Mouse (Mus musculus) B cell, adult 2 months (primary cell): ENCODE results near the gene Kcnab2.

Source experiments
- DNase-seq, 2 experiments: peaks; one replicate each; pipeline ENCODE4 v3.0.0; 2022

Gene Kcnab2

DNA sequence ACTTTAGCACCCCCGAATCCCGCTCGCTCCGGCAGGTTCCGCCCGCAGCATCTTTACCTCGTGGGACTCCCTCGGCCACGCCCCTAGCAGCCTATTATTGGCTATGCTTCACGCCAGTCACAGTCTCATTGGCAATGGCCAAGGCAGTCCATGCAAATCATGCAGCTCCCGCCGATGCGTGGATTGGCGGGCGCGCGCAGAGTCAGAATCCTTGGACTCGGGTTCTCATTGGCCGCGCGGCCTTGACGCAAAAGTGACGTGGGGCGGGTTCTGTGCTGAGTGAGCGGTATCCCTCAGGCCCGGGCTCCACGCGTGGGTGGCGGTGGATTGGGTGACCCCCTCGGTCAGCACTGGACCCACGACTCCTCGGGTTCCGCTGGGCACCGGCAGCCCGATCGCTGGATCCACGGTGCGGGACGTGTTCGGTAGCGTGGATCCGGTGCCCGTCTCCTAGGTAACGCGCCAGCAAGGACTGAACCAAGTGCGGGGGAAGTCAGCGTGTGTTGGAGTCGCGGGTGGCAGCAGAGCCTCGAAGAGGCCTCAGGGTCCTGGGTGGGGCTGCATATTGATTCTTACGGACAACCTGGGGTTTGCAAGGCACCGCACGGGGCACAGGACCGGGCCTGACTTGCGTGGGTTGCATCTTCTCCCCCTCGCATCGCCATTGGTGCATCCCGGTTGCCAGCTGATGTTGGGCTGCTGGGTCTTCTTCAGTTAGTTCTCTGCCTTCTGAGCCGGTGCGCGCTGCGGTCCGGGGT, at the start of gene Kcnab2:
Gene Kcnab2, minus strand, starts transcription at position 406 of the 758 bp plus-strand sequence.
- peak; percentile 98 for DNase-seq

DNA sequence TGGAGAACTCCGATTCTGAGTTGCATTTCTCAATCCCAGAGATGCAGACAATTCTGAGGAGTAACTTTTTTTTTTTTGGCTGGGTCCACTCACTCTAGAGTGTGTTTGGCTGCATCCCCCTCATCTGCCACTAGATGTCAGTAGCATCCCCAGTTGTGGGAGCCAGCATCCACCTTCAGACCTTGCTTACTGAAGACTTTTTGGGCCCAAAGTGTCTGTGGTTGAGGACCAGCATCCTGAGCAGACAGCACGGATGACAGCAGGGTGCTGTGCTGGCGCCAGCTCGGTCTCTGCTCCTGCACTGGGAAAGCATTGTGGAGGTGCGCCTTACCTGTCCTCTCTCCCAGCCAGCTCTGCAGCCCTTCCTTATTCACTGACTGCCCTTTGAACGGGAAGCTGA, 42.4 kb upstream of the Kcnab2 start:
- peak; percentile 68 to 70 for DNase-seq

DNA sequence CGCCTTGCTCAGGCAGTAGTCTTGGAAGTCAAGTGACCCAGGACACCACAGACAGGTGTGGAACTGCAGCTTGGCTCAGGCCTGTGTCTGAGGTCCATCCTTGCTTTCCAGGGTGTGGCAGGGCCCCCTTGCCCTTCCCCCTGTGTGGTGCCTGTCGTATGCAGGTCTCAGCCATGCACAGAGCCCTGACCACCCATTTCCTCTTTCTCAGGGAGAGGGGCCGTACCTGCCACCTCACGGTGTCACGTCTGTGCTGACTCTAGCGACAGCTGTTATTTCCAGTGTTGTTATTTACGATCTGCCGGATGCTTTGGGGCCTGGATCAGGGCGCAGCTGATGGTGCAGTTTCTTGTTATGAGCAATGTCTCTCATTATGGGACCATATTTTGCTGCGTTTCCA, 41.4 kb upstream of the Kcnab2 start:
- DNase-seq: peak in 1 of 2 experiments; percentile 10

DNA sequence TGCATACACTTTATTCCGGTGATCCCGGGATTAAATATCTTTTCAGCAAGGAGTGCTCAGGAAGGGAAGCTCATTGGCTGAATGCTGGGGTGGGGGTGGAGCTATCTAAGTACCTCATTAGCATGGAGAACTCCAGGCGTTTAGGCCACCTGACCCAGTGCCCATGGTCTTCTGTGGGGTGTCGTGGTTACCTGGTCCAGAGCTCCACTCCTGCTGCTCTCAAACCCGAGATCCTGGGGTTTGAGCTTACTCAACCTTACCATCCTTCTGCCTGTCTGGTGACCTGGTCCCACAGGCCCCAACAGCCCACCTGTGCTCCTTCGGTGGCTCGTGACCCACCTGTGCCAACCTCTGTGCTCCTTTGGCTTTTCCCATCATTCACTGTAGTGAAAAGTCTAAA, 37.2 kb upstream of the Kcnab2 start:
- no peak for DNase-seq

DNA sequence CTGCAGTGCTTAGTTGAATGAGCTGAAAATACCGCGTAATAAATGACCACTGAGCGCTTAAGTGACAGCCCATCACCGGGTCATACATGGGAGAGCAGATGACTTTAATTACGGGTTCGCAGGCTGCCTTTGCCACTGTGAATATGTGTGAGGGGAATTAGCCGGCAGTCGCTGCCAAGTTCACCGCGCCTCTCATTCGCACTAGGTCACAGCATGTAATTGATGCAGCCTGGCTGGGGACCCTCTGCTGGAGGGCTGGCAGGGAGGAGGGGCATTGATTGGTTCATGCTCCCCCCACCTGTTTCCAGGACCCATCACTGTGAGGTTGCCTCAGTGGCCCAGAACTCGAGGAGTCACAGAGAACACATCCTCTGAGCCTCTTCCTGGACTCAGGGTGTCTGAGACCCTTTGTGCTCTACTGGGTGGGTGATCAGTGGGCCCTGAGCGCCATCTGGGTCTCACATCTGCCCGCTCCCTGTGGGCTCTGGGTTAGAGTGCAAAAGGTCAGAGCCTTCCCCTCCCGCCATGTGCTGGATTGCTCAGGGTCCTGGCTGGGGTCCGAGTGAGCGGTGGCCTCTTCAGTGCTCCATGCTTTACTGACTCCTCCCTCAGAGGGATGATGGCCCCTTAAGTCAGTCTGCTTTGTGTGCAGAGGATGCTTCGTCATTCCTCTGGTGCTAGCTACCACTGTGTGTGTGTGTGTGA, 34.7 kb upstream of the Kcnab2 start:
- no peak for DNase-seq

DNA sequence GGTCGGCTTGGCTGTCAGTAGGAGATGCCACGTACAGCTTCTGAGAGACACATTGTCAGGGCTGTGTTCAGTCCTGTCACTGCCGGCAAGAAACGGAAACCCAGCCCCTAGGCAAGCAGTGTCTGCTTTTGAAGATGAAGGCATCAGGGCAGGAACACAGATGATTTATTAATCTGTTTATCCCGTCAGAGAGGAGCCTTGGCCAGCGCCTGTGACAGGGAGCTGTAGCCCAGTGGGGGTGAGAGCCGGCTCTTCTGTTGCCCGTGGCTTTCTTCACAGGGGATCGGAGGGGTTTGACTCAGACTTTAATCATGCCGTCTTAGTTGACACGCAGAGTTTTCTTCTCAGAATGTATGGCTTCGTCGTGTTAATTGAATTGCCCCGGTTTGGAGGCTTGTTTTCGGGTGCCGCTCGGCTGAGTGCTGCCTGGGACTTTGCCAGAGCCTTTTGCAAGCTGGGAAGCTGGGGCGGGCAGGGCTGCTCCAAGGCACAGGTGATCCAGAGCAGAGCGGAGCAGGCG, 16.7 kb upstream of the Kcnab2 start:
- no peak for DNase-seq

DNA sequence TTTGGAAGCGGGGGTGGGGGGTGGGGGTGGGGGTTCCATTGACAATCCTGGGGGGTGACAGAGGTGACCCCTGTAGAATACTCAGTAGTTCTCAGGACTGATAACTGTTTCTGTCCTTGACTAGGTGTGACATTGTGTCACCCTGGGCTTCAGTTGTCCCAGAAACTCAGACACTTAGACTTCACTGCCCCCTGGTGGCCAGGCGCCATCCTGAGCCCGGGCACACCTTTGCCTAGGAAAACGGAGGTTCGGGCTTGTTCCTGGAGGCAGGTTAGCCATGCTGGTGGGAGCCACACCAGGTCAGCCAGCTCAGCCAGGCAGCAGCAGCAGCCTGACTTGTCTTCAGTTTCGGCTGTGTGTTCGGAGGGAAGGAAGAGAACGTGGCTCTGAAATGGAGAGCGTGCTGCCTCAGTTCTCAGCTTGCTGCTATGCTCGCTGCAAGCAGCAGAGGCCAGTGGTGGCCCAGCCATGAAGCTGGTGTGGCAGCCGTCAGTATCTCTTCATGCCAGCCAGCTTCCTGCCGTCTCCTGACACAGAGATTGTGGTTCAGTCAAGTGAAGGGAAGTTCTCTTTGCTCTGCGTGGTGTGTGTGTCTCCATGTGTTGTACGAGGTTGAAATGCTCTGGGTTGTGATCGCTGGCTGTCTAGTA, 13.7 kb upstream of the Kcnab2 start:
- peak; percentile 91 to 92 for DNase-seq

DNA sequence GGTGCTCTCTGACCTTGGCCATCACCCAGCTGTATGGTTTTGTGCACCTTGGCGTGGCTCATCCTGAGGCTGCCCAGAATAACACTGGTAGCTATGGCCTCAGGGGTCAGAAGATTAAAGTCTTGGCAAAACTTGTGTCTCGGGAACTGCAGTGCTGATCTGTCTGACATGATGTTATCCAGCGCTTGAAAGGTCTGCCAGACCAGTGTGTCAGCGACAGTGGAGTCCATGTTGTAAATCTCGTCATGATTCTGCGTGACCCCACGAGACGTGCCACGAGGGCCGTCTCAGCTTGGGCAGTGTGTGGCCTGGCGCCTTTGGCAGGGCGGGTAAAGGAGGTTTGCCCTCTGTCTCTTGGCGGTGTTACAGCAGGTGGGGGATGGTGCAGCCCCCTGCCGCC, 12.6 kb upstream of the Kcnab2 start:
- DNase-seq: no peak

DNA sequence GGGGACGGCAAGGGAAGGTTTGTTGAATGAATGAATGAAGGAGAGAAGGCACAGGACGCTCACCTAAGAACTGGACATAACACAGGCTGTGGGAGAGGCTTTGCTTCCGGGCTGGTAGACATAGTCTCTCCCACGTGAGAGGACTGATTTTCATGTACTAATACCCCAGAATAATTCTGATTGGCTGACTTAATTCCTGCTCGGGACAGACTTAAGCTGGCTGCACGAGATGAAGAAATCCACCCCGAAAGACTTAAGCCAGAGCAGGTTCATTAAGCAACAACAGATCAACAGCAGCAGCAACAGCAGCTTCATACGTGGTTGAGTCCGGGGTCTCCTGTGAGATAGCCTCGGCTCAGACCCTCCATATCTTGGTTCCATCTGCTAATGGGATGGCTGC, 10.4 kb upstream of the Kcnab2 start:
- no peak for DNase-seq

DNA sequence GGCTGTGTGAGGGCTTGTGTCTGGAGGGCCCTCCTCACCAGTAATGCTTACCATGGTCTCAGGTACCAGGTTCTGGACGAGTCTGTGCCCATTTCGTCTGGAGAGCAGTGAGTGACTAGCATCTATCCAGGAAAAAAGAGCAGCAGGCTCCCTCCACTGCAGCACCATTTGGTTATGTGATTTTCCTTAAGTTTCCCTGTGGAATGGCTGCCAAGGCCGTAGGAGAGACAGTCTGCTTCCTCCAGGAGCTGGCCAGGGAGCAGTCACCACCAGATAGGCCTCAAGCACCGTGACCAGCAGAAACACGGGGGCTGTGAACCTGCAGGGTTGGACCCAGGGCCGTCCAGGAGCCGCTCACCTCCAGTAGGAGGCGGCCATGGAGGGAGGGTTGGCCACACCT, 2.8 kb upstream of the Kcnab2 start:
- DNase-seq: no peak

DNA sequence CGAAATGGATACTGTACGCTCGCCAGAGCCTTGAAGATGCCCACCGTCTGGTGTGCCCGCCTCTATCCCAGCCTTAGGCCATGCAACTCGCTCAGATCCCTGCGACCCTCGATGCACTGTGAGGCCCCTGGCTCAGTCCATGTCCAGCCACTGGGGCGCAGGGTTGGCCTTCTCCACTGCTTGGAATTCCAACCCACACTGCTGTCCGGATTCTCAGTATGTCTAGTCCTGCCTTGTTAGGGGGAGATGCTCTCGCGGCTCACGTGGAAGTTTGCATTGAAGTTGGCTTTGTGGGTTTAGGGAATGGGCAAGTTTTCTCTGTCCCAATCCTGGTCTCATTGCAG, 525 bp upstream of the Kcnab2 start:
- DNase-seq: no peak

DNA sequence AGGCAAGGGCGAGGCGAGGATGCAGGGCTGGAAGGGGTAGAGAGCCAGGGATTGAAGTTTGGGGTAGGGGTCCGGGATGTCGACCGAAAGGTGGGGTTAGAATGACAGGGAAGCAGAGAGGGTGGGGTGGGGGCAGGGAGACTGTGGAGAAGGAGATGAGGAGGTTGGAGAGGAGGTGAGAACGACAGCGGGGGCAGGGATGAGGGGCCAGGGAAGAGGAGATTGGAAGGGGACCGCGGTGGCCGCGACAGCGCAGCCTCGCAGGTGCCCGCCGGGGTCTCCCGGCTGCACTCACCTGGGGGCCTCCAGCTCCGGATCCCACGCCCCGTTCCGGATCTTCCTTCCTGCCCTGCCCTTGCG, 585 bp downstream of the Kcnab2 start:
- DNase-seq: peak in 1 of 2 experiments; percentile 8

DNA sequence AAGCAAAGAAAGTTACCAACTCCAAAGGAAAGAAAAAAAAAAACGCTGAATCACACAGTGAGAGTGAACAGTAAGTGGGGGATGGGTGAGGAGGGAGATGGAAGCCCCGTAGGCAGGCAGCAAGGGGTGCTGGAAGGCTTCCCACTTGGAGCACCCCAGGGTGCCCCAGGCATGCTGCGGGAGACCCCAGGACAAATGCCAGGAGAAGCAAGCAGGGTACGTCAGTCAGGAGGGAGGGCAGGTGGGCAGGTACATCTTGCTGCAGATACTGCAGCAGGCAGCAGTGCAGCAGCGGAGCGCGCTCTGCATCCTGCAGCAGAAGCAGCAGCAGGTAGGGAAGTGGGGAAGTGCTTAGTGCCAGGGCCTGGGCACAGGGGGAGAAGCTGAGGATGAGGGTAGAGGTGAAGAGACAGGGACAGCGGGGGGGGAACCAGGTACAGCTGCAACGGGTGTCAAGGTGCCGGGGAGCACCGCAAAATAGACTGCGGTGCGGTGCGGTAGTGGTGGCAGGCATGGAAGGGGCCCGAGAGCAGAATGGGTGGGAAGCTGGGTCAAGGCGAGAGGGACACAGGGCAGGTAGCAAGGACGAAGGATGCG, 1.1 kb downstream of the Kcnab2 start, which contains the start of gene Nphp4:
Gene Nphp4, plus strand, starts transcription at position 280 of the 597 bp plus-strand sequence.
- DNase-seq: peak in 1 of 2 experiments; percentile 9

DNA sequence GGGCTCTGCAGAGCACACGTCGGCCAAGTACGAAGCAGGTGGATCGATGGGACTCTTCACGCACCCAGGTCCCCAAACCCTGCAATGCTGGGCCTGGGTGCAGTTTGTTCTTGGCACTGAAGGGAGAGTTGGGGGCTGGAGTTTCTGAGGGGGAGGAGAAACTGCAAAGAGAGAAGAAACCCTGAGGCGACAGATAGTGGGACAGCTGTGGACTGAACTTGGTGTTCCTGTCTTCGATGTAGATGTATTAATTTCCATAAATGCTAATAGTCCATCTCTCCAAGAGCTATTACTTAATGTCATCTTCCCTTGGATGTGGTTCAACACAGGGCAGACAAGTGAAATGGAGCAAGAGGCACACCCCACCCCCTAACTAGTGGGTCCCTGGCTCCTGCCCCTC, 1.7 kb downstream of the Kcnab2 start:
- DNase-seq: no peak

DNA sequence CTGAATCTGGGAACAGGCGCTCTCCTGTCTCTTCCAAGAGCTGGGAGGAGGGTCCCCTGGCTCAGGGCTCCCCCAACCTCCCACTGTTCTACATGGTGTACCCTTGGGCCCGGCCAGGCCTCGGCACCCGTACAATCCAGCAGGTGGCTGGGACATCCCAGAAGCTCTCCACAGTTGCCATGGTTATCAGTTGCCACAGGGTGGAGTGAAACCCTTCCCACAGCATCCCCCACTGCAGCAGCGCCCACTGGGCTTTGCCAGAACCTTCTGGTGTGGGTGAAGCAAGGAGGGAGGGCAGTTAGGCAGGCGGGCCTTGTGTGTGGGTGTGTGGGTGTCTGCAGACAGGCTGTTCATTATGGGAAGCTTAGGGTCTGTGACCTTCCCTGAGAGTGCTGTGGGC, 9.7 kb downstream of the Kcnab2 start:
- no peak for DNase-seq

DNA sequence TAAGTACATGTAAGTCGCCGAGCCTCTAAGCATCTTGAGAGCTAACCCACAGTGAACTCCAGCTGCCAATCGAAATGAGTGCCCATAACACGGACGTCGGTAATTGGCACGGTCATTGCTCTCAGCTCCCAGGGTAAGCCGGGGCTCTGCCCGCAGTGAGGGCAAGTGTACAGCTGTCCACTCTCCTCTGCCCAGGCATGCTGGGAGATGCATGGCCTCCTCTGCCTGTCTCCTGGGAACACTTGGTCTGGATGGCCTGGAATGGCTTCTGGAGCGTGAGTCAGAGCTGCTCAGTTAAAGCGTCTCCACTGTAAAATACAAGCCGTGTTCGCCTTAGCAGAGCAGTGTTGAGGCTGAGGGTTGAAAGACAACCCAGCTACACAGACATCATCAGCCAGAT, 11.1 kb downstream of the Kcnab2 start:
- DNase-seq: no peak

DNA sequence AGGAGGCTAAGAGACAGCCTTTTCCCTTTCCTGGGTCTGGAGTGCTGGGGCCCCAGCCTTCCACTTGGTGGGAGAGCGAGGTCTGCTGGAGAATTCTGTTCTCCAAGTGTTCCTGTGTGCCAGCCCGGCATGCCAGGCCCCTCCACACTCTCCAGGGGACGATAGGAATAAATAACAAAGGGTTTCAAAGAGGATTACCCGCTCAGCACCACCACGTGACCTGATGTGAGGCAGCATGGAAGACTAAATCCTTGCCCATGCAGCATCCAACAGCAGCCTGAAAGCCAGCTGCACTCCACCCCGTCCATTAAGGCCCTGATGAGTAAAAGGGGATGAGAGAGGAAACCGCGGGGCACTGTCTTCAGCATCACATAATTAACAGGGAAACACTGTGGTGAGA, 12.6 kb downstream of the Kcnab2 start:
- DNase-seq: no peak

DNA sequence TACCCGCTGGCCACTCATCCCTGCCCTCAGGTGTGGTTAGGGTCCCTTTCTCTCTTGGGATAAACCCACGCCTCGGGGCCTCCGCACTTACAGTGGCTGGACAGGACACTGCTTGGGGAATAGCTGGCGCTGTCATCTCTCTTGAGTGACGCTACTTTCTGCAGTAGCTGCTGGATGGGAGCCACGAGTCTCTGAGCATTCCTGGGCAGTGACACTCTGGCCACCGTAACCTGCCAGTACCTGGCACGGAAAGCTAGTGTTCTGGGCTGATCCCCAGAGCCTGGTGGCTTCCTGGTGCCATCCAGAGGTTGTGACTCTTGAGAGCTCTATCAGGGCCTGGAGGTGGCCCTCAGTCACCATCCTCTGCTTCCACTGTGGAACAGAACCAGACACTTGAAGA, 14.5 kb downstream of the Kcnab2 start:
- DNase-seq: no peak

DNA sequence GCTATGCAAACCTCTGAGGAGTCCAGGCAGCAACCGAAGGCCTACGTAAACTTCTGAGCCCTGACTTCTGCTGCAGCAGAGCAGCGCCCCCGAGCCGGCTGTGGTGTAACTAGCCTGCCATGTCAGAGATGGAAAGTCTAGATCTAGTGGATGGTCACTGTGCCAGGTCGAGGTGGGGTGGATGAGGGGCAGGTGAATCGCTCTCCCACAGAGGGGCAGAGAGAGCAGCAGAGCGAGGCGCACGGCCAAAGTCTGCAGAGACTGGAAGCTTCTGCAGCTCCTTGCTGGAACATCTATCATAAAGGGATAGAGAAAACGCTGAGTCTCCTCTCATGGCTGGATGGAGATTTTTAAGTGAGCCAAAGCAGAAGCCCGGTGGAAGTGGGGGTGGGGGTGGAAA, 15.2 kb downstream of the Kcnab2 start:
- no peak for DNase-seq

DNA sequence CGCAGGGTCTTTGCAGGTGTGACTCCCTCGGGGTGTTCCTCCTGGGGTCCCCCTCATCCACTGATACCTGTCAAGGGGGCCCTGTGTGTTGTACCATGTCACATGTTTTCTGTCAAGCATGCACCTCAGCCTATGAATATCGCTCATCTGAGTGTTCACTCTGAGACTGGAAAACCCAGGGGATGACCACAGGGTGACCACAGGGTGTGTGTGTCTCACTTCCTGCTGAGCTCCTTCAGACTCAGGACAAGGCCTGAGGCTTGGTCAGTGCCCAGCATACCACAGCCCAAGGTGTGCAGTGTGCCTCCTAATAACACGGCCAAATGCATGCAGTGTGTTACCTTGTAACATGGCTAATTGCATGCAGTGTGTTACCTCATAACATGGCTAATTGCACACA, 20.0 kb downstream of the Kcnab2 start:
- no peak for DNase-seq

DNA sequence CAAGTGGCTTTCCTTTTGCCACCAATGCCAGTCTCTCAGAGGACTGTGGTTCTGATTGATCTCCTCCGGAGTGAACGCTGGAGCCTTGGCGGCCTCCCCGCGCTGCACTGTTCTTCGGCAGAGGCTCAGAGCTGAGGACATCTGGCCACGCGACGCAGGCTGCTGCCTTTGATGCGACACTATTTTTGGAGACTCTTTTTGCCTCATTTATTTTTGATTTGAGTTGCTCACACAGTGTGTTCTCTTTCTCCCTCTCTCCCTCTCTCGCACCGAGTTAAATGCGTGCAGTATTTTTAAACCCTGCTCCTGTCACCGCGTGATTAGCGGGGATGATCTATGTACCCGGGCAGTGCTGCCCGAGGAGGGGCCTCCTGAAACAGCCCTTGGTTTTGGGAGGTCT, 21.1 kb downstream of the Kcnab2 start:
- no peak for DNase-seq

DNA sequence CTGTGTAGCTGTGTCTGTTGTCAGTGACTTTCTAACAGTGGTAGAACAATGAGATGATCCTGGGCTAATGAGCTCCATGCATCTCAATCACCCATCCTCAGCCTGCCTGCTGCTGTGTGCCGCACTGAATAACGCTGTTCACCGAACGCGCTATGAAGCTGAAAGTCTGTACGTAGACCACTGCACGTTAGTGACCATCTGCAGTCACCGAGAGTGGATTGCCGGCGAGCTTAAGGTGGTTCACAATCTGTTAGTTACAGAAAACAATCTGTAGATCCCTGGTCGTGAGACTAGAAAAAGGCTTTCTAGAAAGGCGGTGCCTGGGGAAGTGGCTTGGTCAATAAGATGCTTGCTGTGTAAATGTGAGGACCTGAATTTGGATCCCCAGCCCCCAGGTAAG, 23.5 kb downstream of the Kcnab2 start:
- no peak for DNase-seq

DNA sequence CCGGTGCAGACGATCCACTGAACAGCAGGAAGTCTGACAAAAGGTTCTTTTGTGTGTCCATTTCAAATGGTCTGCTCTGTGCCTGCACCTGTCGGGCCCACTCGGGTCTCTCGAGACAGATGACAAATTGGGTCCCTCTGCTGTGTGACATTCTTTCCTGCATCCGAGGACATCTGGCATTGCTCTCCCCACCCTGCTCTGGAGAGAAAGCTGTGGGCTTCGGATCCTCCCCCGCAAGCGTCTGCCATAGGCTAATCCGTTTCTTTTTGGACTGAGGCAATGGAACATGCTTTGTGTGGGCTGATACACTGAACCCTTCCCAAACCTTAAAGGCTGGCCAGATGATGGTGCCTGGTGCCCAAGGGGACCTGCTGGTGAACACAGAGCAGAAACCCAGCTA, 24.6 kb downstream of the Kcnab2 start:
- DNase-seq: no peak

DNA sequence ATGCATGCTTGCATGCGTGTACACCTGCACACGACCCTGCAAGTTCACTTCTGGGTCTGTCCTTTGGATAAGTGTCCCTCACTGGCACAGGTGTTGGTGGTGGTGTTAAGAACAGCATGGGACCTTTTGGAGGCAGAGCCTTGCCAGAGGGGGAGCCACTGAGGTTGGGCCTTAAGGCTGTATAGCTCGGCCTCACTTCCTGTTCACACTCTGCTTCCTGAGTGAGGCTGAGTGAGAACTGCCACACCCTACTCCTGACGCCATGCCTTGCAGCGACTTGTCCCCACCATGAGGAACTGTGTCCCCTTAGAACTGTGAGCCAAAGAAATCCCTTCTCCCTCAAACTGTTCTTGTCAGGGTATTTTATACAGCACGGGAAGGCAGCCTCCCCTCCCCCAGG, 26.3 kb downstream of the Kcnab2 start:
- peak; percentile 20 to 32 for DNase-seq
